Mouse (Mus musculus): Measurements from ENCODE around the gene Plppr5.

Plppr5 gene

DNA sequence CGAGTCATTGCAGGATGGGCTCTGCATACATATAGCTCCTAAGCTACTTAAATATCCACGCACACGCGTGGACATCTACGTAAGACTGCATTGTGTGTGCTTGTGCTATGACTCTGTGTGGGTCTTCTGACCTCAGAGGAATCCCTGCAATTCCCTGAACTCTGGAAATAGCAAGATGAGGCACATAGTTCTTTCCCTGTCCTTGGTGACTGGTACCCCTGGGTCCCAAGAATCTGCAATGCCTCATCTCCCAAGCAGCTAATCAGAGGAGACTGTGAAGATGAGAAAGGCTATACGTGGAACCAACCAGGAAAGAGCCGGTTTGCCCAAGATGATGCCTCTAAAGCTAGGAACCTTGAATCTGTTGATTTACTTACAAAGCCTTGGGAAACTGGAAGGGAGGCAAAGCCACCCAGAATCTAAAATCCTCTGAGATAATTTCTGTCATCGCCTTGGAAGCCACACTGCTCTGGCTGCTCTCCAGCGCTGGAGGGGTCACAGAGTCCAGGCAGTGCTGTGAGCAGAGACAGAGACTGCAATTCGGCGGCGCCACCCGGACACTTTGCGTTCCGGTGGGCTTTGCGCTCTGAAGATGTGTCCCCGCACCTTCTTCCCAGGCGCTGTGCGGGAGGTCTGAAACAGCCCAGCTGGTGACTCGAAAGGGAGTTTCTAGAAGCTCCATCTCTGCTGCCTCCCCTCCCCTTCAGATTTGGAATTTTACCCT, at the start of gene Plppr5:
Plppr5 (plus strand) TSS at position 308 of the 724 bp plus-strand sequence.
- DNase-seq (ENCODE audit: low read depth): no peak

DNA sequence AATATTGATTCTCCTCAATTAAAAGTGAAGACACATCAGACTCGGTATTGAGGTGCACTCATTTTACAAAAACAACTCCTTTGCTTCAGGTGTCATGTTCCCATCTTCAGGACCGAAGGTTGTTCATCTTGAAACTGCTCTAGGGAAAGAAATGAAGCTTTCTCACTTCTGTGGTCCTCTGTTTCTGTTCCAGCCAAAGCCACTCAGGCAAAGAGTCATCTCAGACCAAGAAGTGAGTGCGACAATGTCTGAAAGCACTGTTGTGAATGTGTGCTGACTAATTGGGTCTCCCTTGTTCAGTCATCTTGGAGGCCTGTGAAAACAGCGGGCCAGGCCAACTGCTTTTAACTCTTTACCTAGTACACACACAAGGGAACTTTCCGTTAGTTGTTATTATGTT, 24.7 kb upstream of the Plppr5 start:
- DNase-seq (ENCODE audit: low read depth): no peak

DNA sequence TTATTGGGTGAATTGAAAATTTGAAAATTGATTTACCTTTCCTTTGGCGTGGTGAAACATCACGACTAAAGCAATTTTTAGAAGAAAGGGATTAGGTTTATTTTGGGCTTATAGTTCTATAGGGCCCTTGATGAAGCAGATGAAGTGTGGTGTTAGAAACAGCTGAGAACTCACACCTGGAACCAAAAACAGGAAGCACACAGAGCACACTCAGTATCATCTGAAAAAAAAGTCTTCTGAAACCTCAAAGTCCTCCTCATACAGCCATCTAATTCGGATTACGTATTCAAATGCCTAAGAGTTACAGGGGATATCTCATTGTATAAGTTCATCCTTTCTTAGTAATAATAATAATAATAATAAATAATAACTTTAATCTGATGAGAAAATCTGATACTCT, 24.1 kb upstream of the Plppr5 start:
- DNase-seq (ENCODE audit: low read depth): no peak

DNA sequence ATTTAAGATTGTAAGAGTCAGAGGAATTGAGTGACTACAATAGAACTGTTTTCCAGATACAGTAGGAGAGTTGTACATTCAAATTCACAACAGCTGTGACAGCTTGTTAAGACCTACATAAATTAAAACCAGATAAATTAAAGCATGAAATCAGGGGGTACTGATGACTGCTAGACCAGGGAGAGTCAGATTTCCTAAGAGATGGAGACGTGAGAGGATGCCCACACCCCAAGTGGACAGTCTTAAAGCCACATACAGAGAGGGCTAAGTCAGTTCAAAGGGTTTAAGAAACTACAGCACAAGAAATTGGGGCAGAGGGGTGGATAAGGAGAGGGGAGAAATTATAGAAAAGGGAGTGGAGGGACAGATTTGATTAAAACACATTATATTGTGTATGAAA, 17.7 kb upstream of the Plppr5 start:
- no peak for DNase-seq (ENCODE audit: low read depth)

DNA sequence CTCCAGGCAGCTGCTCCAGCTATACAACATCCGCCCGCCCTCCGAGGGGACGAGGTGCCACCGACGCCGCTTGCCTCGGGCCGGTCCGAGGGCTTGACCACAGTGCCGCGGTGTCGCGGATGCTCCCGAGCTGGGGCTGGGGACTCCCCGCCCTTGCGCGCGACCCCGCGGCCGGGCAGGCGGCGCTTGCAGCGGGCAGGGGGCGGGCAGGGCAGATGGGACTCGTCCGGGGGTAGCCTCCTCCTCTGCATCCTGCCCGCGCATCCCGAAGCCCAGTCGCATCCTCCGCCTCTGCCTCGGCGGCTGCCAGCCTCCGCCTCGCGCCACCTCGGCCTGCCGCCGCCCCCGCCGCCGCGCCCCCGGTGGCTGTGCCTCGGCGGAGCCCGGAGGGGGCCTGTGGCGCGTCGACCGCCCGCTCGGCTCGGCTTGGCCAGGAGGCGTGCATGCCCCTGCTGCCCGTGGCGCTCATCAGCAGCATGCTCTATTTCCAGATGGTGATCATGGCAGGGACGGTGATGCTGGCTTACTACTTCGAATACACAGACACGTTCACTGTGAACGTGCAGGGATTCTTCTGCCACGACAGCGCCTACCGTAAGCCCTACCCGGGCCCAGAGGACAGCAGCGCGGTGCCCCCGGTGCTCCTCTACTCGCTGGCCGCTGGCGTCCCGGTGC, 754 bp downstream of the Plppr5 start:
- DNase-seq (ENCODE audit: low read depth): no peak

DNA sequence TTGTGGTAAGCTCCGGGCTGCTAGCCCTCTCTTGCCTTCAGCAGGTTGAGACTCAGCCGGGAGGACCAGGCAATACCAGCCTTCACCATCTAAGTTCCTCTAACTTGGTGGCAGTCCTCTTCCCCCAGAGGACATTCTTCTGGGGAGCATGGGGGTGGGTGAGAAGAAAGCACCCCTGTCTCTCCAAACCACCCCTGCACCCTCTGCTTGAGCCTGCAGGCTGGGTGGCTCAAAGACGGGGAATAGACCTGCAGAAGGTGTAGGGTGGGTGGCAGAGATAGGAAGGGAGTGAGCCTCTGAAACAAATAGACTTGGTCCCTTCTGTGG, 1.3 kb downstream of the Plppr5 start:
- DNase-seq (ENCODE audit: low read depth): no peak

DNA sequence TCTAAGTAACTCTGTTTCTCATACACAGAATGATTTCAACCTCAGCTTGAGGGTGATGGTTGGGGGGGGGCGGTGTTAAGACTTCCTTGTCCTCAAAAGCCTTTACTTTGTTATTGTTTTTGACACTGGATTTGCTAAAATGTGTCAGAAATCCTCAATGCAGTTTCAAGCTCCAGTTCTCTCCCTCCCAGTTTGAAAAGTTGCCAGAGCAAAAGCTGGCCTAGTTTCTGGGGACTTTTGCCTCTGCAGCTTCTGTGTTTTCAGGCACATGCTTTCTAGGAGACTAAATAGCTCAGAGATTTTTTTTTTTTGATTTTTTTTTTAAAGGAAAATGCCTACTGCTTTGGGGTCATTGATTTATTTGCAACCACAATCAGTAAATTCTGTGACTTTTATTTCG, 2.7 kb downstream of the Plppr5 start:
- no peak for DNase-seq (ENCODE audit: low read depth)

DNA sequence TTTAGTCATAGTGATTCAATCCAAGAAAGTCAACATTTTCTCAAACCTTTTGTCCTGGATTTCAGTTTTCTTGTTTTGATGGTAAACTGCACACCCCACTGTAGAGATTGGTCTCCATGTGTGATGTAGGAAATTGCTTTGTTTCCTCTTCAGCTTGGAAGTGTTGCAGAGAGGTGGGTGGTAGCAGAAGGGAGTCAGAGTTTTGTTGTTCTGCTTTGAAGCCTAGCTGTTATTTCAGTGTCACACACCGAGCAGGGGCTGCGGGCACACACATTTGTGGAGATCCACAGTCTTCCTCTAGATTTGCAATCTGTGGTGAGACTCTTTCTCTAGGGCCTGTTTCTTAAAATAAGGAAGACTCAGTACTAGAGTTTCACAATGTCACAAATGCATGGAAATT, 8.0 kb downstream of the Plppr5 start:
- DNase-seq (ENCODE audit: low read depth): no peak

DNA sequence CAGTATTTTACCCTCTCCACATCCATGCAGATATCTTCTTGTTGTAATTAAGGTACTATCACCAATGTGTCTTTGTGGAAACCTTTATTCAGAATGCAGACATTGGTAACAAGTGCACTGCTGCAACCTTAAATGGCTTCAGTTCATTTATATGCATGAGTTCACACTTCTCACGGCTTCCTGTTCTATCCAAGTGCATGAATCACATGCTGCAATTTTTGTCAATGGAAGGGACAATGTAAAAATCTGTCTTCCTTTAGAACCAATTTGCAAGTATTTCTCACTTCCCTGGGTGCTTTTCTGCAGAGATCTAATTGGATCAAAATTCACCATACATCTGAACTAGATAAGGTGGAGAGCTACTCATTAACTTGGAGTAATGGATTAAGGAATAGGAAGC, 27.8 kb downstream of the Plppr5 start:
- no peak for DNase-seq (ENCODE audit: low read depth)

DNA sequence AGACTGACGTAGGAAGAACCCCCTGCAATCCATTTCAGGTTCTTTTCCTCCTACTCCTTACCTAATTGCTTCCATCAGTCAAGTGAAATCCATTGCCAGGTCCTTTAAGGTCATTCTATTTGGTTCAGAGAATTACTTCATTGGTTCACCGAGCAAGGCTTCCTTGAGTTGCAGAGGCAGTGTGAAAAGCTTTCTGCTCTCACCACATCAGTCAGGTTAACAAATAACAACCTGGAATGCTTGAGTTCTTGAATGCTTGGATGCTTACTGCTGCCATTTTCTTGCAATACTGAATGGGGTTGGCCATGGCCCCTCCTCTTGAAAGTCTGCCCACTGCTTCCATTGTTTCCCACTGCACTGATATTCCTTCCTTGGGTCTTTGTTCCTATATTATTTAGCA, 28.8 kb downstream of the Plppr5 start:
- no peak for DNase-seq (ENCODE audit: low read depth)

DNA sequence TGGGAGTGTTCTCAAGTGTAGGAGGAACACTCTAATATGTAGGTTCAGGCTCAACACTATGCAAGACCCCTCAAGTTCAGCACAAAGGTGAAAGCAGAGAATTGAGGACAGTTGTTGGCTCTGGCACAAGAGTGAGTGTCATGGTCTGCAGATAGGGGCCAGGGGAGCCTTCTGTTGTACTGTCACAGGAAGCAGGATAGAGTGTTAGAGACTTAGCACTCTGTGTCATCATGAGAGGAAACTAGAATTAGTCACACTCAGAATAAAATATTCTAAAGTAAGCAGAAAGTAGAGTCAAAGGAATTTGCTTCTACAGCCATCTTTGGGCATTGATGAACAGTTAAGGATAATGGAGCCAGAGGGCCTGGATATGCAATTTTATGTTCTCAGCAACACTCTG, 31.7 kb downstream of the Plppr5 start:
- no peak for DNase-seq (ENCODE audit: low read depth)

DNA sequence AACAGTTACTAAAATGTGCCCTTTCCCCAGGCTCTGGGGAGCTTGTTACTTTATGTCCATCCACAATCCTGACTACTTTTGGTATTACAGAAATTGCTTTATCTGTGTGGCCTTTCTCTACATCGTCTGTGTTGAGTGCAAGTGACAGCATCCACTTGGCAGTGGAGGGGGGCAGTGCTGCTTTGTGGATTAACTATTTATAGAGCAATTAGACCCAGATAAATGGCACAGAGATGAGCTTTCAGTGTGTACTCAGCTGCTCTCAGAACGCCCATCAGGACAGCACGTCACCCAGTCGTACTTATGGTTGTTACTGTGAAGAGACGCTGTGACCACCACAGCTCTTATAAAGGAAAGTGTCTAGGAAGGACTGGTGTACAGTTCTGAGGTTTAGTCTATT, 36.8 kb downstream of the Plppr5 start:
- DNase-seq (ENCODE audit: low read depth): no peak

DNA sequence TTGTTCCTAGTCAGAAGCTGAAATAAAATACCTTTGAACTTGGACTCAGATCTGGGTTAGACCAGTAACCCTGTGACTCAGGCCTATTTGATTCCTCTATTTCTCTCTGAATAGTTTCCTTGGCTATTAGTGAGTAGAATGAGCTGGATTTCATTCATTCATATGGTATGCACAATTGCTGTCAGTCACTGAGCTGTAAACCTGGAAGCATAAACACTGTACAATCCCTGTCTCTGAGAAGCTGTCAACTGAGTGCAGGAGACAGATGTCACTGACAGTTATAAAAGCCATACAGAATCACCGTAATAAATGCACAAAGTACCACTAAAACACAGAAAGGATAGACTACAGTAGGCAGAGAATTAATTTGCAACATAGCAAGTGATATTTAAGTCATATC, 40.2 kb downstream of the Plppr5 start:
- no peak for DNase-seq (ENCODE audit: low read depth)

DNA sequence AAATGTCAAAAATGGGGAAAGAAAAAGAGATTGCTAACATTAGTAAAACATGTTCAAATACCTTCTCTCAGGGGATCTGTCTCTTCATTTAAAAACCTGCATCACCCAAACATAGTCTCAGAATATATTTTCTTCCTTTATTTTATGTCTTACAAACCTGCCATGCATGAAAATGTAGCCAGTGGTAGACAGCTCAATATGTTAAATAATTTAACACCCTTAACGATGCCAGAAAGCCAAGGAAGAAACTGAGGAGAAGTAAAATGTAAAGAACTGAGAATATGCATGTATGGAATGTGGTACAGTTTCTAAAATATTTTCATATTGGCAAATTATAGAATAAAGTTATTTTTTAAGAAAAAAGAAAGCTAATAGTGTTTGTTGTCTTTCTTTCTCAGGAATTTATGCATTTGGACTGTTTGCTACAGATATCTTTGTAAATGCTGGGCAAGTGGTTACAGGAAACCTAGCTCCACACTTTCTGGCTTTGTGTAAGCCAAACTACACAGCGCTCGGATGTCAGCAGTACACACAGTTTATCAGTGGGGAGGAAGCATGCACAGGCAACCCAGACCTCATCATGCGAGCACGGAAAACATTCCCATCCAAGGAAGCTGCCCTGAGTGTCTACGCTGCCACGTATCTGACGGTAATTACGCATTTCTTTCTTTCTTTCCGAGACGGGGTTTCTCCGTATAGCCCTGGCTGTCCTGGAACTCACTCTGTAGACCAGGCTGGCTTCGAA, 50.8 kb downstream of the Plppr5 start:
- DNase-seq (ENCODE audit: low read depth): no peak

DNA sequence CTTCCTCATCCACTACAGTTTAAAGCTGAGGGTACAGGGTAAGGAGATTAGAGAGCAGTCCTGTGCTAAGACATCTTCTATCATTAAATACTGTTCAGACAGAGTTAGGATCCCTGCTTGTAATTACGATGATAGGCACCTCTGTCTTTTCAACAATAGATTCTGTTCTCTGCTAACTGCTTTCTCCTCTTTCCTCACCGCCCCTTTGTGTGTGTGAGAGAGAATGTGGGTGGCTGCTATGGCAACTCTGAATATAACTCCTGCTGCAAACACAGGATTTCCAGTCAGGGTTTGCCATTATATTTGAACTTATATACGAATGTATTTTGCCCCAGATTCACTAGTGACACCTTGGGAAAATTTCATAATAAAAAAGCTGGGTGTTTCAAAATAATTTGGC, 54.2 kb downstream of the Plppr5 start:
- no peak for DNase-seq (ENCODE audit: low read depth)

DNA sequence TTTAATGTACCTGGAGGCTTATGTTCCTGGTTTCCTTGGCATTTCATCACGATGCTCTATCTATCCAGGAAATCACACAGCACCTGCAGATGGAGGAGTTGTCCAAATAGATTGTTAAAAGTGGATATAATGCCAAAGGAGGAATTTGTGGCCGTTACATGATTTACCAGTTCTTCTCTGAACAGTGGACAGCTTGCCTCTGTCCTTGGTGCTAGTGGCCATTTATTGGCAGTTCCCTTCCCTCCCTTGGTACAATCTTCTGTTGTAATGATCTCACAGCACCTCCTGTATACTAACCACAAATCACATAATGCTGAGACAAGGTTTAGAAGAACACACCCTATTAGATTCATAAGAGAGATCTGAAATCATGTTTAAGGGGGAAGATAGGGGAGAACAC, 55.7 kb downstream of the Plppr5 start:
- DNase-seq (ENCODE audit: low read depth): no peak

DNA sequence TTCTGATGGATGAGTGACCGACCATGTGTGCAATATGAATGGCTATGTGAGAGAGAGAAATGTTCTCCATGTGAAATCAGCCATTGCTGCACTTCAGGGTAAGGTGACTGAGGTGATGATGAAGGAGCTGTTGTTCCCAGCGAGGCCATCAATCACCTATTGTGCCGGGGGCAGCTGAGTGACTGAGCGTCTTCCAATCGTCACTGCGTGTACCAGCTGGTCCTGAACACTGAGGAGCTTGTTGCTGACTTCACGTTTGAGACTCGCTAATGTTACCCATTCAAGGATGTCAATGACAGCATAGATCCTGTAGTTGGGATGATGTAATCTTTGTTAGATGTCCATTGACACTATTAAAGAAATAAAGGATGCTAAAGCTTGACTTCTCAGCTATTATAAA, 74.0 kb downstream of the Plppr5 start:
- DNase-seq (ENCODE audit: low read depth): no peak

DNA sequence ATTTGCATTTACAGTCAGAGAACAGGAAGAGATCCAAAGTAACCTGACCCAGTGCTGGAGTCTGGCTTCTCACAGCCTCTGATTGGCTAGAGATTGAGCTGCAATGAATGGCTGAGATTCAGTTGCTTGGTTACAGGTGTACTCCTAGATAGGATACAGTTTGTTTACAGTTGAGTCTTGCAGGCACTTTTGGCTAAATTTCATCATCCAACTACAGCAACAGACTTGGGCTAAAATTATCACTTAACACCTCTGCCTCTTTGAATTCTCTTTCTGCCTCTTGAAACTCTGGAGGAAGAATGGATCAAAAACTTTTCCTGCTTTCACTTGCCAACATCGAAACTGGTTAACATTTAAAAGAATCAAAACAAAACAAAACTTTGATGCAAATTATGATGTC, 89.7 kb downstream of the Plppr5 start:
- no peak for DNase-seq (ENCODE audit: low read depth)

DNA sequence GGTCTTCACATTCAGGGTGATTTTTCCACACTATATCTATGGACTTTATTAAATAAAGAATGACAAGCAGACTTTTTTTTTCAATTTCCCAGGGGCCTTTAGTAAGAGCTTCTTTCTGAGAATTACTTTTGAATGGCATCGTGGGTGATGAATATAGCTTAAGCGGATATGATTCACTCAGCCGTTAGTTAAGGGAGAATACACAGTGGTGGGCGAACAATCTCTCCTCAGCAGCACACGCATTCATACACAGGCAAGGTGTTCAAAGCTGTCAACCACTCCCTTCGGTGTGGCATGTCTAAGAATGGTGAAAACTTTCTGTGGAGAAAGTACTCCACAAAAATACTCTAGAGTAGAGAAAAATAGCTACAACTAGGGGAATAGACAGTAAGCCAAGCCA, 104.6 kb downstream of the Plppr5 start:
- DNase-seq (ENCODE audit: low read depth): no peak

DNA sequence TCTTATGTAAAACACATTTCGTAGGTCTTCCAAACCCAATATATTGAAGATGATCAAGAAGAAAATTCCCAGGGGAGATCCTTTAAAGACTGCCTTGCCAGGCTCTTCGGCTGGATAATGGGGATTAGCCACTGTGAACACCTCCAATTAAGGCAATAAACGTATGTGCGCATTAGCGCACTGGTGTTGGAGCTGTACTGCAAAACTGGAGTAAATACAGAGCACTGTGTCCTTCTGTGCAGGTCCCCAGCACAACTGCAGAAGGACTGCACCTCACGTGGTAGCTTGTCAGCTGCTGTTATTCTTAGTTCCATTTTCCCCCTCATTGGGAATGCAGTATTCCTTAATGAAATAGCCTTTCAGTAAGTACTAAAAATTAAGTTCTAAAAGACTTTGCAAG, 110.0 kb downstream of the Plppr5 start:
- DNase-seq (ENCODE audit: low read depth): no peak

DNA sequence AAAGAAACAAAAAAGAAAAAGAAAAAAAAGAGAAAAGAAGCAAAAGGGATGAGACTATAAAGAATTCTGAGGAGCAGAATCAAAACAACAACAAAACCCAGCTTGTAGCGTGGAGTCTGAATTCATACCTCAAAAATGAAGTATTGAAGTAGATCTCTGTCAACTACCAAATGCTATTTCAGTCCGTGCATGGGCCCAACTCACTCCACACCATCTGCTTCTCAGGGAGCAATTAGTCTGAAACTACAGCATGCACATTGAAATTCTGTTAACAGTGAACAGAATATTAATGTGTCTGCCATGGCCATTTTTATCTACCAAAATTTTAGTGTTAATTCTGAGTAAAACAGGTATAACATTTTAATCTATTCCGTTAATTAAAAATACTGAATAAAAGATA, 111.4 kb downstream of the Plppr5 start:
- no peak for DNase-seq (ENCODE audit: low read depth)

DNA sequence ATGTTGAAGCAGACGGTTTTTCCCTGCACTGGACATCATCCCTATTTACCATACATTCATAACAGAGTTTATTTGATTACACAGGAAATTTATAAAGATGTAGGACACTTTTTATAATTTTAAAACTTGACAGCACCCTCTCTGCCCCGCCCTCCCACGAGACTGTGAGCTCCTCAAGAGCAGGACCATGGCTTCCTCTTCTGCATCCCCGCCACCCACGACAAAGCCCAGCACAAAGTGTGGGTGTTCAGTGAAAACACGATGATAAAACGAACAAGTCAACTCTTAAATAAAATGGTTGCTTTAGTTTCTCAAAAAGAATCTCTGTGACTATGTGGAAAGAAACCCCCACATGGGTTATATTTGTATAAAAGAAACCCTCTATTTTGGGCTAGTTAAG, 112.0 kb downstream of the Plppr5 start:
- no peak for DNase-seq (ENCODE audit: low read depth)

DNA sequence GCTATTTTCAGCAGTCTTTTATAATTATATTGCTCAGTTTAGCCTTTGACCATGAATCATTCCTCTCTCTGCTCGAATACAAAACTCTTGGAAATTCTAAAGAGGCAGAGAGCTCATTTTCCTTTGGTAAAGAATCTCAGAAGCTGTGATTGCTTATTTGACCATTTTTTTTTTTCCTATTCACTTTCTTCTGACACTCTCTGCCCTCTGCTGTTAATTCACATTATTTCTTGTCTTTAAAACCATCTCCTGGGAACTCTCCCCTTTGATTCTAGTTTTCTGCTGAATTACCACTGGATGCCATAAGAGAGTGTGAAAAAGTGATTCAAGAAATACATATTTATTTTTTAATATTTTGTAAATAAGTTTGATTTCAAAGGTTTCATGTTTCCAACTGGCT, 120.1 kb downstream of the Plppr5 start:
- no peak for DNase-seq (ENCODE audit: low read depth)

DNA sequence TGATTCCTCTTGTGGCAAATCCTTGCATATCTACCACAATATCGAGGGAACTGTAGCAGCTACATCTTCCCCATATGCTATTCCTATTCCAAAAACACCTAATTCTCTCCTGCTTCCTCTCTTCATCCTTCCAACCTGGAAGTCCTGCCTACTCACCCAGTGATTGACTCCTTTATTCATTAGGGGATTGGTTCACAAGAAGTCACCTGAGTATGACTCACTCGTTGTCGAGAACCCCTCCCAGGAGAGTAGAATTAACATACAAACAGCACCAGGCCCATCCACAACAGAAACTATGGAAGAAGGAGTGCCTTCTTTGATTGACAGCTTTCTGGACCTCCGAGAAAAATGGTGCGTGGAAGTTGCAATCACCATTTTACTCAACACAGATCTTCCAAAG, 121.7 kb downstream of the Plppr5 start:
- no peak for DNase-seq (ENCODE audit: low read depth)

Measured in naive thymus-derived CD4-positive, alpha-beta T cell, adult 2 months (primary cell).